Comparison of ENCODE assay signal across 8 mouse cellular contexts in the genomic region with DNA sequence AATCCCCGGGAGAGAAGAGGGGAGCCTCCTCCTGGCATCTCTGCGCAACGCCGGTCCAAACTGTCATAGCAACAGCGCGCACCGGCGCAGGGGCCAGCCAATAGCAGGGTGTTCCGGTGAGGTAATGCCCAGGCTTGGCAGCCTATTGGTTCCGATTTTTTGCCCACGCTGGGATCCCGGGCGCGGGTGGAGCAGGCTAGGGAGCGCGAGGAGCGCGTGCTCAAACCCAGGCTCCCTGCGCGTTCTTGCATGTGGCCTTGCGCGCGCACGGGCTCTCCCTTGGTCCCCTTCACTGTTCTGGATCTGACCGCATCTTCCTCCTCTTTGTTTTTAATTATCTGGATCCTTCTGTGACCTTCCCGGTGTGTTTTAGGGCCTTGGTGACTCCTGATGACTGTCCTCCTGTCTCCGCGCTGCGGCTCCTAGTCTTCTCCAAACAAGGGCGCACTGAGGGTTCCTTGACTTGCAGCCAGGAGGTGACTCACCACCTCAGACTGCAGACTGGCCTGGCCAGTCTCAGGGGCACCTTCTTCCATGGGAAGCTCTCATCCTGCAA. TPM values are rescaled to one million over a fixed set of nuclear protein-coding genes. Genes with fewer than 3 reads are reported as not detected.
A peak's percentile ranks its signal among the peaks of the same experiment; 100 is the strongest.
DNase-seq lines count a peak whose midpoint lies in the region; ATAC-seq lines count a peak whose summit lies in the region.

No protein-coding gene starts in this region.

- H3K4me1 ChIP-seq in midbrain, embryonic 15.5 days: peaks cover 56% of the 10 kb centered on the region

- WGBS in midbrain, embryonic 15.5 days: under 1% methylated on average over 30 of the region's 30 CpGs

- H3K36me3 ChIP-seq in midbrain, embryonic 15.5 days (replicated peaks): no peaks in the 10 kb centered on the region

- H3K9me3 ChIP-seq in midbrain, embryonic 15.5 days: no peaks in the 10 kb centered on the region

- H3K4me3 ChIP-seq in midbrain, embryonic 15.5 days: peak overlapping the region; percentile 25

- H3K4me2 ChIP-seq in midbrain, embryonic 15.5 days: peak overlapping the region; percentile 57

- H3K27me3 ChIP-seq in midbrain, embryonic 15.5 days (replicated peaks): no peaks in the 10 kb centered on the region

- intact Hi-C loops in left cerebral cortex, postnatal 14 days (cut with DNase I): no loop called here

- H3K27ac ChIP-seq in midbrain, embryonic 15.5 days: peak overlapping the region; percentile 82

- peak; percentile 85 for DNase-seq in adrenal gland, postnatal 10 days
- peak; percentile 78 for DNase-seq in embryo, embryonic 10 days (ENCODE audit: low spot score)
- DNase-seq in heart, adult 11 months: peak; percentile 98
- peak; percentile 38 for DNase-seq in kidney, adult 11 months
- DNase-seq in left cerebral cortex, postnatal 14 days (ENCODE audit: low spot score in 2 of 2): peak; percentile 97 to 98
- peak; percentile 13 to 16 for DNase-seq in thymus, postnatal 36 days

- ATAC-seq in midbrain, embryonic 15.5 days (replicated peaks): peak; percentile 93
- no peak for ATAC-seq in megakaryocyte, adult 5-6 weeks (ENCODE audit: poor library complexity, severe bottlenecking)

- peak overlapping the region; percentile 40 for H3K9ac ChIP-seq in midbrain, embryonic 15.5 days

RNA-seq across cellular contexts. Expression of a gene that starts 51.2 kb away (rescaled TPM):
- total RNA-seq in adrenal gland, postnatal 10 days (2021): 10 to 100 TPM; 24.6 to 30.4 TPM
- total RNA-seq in left cerebral cortex, postnatal 14 days (2021): 10 to 100 TPM; 35.3 to 38.3 TPM
- polyA plus RNA-seq in midbrain, embryonic 15.5 days (2015; fragmentation: Nextera tagmentation; extraction: Ambion mirVana): 28.4 and 32.8 TPM in 2 replicates
- 1,039 and 1,095 TPM in 2 replicates for total RNA-seq in megakaryocyte, adult 5-6 weeks (2015)
- total RNA-seq in megakaryocyte, adult 5-6 weeks (2017): 312 and 362 TPM in 2 replicates

Comparison
In these comparisons a context has a peak if more than half of its experiments do, and no peak if none do; other contexts are left out.
1. DNase-seq: peak in every context shown above with its lines; median percentile 98 in heart, adult 11 months; 98 in left cerebral cortex, postnatal 14 days; 85 in adrenal gland, postnatal 10 days; 78 in embryo, embryonic 10 days; 38 in kidney, adult 11 months; 14 in thymus, postnatal 36 days.
2. RNA of a gene that starts 51.2 kb away (total RNA-seq): 312 to 1,095 TPM in megakaryocyte, adult 5-6 weeks; 35.3 to 38.3 TPM in left cerebral cortex, postnatal 14 days and 24.6 to 30.4 TPM in adrenal gland, postnatal 10 days; every median in the first group is over 4 times any median in the second.